Mouse (Mus musculus): ENCODE results near the gene Pdcd7.
A peak's percentile ranks its signal among the peaks of the same experiment; 100 is the strongest.

The Pdcd7 gene

GRCm38 (mm10) chr9:65399934-65400333 is 54.0 kb downstream of the Pdcd7 start:
- peak; percentile 79 for DNase-seq

GRCm38 (mm10) chr9:65404331-65405183 is 58.7 kb downstream of the Pdcd7 start:
- DNase-seq = peak; percentile 92

GRCm38 (mm10) chr9:65405184-65405449 is 59.2 kb downstream of the Pdcd7 start:
- peak; percentile 48 for DNase-seq

DNA sequence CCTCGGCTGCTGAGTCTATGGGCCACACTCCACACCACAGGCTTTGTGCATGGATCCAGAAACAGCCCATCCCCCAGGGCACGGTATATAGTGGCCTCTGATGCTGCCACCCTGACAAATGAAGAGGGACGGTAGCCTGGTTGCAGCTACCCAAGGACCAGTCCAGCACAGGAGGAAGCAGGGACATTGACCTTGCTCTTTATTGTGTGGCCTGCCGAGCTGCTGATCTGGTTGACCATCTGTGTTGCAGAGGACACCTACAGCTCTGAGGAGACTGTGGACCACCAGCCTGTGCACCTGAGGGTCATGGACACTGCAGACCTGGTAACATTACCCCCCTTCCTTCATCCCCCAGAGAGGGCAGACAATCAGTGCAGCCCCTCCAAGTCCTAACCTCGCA is 61.4 kb downstream of the Pdcd7 start:
- no peak for DNase-seq

DNA sequence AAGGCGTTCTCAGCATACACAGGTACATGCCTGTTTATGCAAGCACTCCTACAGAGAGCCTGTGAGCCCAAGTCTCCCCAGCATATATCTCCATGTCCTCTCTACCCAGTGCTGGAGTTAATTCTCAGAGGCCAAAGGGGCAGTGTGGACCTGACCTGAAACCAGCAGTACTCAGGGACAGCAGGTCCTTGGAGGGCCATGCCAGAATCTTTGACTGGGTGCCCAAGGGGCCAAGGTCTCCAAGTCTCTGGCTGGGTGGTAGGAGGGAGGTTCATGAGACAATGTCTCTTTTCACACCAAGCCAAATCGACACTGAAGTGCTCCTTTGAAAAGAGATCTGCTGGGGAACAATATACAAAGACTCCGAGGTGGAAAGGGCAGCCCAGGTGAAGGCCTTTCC is 62.0 kb downstream of the Pdcd7 start:
- DNase-seq = no peak

DNA sequence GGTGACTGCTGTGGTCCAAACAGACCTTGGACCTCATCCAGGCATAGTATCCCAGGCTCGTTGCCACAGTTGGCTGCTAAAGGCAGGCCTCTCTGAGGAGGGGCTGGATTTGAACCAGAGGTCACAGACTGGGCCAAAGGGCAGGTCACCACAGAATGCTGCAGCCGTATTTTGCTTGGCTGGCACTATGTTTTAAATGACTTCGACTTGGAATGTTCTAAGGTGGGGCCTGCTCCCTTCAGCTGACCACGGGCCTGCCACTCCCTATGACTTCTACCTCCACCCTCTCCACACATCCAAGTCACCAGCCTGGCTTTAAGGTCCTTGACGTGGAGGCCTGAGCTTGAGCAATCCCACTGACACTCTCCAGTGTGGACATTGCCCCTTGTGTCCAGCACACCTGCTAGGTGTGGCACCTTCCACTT is 63.0 kb downstream of the Pdcd7 start:
- DNase-seq = peak; percentile 87

Measured in lung, postnatal 36 days (tissue).